Mouse (Mus musculus) layer of hippocampus, adult 9-10 months (tissue): ENCODE measurements at regions not wholly inside any gene's neighbourhood (a gene's known extent, or its start where the extent isn't known, plus 50 kb on each side); places are given as distances from the start of the nearest gene placed in this dataset.
A peak's percentile ranks its signal among the peaks of the same experiment; 100 is the strongest.

Experiments
- DNase-seq: peaks from one replicate; pipeline ENCODE4 v3.0.0; 2022; ENCODE audit warnings: low spot score

DNA sequence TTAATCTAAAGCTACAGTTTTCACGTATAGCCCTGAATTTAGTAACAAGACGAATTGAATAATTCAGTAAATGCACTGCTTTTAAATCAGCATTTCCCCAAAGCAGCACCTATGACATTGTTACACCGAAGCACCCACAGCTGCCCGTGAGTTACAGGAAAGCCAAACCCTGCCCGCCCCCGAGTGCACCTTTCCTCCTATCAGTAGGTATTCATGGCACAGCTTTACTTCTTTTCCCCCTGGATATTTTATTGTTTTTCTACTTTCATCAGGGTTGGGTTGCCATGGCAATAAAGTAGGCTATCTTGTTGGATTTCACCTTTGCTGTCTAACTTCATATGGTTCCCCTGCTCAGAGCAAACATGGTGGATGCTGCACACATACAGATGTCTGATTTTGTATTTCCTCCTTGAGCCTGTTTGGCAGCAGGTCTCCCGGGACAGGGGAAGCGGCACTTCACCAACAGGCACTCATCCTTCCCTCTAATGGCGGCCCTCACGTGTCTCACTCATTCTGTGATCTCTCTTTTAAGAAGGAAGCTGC is 273.5 kb downstream of the Amy2a5 start:
- no peak for DNase-seq

DNA sequence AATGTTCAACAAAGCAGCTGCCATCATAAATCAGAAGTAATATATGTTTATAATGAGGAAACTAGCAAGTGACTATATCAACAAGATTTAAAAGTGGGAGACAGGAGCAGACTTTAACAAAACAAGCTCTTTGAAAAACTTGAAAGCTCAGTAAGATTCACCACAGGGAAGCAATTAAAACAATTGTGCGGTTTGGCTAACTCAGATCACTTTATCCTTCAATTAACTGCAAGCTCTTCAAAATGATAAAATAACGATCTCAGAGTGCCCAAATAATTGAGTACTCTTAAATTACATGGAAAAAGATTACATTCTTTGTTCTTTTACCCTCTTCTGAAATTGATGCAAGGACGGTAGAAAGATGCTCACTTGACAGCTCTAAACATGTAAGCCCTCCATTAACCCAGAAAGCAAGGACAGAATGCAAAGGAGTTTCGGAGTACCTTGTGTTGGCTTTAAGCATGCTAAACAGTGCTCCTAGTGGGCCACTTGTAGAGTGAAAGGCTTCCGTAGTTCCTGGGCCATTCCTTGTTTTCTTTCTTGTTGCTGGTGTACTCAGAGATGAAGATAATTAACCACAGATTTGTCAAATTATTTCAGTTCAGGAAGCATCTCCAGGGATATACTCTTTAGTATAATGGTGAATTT is 305.1 kb downstream of the Amy2a5 start:
- no peak for DNase-seq

DNA sequence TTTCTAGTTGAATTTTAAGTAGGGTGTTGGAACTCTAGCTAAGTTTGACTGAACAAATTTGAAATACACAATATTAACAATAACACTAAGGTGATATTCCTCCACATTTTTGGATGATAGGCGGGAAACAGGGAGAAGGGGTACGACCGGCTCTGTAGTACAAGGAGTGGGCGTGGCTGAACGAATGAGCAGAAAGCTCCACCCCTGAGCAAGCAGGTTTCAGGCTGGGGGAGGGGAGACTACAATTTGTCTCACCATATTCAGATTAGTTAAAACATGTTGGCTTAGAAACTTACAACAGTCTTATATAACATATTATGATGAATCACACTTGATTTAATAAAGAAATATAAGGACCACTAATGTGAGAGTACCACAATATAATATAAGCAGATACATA is 306.4 kb downstream of the Amy2a5 start:
- no peak for DNase-seq

DNA sequence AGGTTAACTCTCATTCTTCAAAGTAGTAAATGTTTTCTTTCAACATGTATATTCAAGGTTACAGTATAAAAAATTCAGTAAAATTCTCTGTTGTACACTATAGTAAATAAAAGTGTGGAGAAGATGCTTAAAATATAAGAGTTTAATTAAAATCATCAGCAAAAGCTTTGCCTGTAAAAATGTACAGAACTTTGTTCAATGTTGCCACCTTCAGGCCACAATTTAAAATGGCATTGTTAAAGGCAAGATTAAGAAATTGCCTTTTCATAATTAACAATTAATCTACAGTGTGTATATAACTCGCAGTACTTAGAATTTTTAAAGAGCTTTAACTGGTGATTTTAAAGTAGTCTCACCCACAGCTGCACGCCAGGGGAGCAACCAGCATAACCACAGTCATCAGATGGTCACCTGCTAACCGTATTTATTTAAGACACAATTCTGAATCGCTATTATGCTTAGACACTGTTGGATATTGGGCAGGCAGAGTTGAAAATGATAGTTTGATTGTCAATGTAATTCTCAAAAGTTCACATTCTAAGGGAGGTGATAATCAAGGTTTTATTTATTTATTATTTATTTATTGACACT is 316.5 kb downstream of the Amy2a5 start:
- peak; percentile 9 for DNase-seq
